Mouse (Mus musculus) ES-E14 (cell line): ENCODE results near the gene Asap2.
"Not testable (repeated sequence)": the region's sequence is repeated elsewhere in the genome, so short reads cannot be mapped to it uniquely, and the experiment has no call there.

Experiments used
- CHD2 ChIP-seq: IDR thresholded peaks from 2 replicates; pipeline ENCODE4 v1.6.1; 2014; ENCODE audit warnings: mild to moderate bottlenecking, low read depth, low read length, inconsistent platforms
- ZNF384 ChIP-seq: IDR thresholded peaks from 2 replicates; pipeline ENCODE4 v1.6.1; 2012; ENCODE audit warnings: low read depth, low read length, inconsistent platforms

- not testable (repeated sequence) for TF ChIP-seq ZNF384, CHD2
Measured at GRCm38 (mm10) chr12:21111116-21111475, 120.8 kb downstream of the Asap2 start.
